Mouse (Mus musculus) frontal cortex, postnatal 14 days (tissue): ENCODE measurements around the gene Midn.
"Not testable (repeated sequence)": the region's sequence is repeated elsewhere in the genome, so short reads cannot be mapped to it uniquely, and the experiment has no call there.

Experiments
- DNase-seq, 2 experiments: peaks; one replicate each; pipeline ENCODE4 v3.0.0; 2022; ENCODE audit warnings: low spot score in 2 of 2

Gene Midn

DNA sequence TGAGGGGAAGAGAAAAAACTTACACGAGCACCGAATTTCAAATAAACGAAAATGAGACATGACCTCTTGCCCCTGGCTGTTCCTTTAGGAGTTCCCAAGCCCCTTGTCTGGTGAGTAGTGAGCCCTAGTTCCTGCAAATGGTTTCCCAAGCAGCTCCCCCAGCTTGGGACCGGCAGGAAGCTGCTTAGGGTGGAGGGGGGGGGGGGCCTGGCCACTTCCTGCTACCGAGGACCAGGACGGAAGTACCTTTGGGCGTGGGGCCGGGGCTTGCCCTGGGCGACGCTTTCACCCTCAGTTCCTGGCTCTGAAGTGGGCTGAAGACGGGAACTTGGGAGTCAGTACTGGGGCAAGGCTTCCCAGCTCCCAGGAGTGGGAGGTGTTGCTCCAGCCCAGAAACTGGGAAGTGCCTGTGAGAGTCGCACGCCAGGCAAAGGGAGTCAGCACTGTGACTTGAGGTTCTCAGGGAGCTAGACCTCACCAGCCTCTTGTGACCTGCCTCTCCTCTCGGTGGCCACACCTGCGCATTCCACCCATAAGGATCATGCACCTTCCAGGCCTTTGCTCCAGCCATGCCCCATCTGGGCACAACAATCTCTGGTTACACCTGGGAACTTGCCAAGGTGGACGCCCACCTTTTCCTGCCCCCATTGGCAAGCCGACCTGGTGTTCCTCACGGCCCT, 10.4 kb downstream of the Midn start:
- no peak for DNase-seq

DNA sequence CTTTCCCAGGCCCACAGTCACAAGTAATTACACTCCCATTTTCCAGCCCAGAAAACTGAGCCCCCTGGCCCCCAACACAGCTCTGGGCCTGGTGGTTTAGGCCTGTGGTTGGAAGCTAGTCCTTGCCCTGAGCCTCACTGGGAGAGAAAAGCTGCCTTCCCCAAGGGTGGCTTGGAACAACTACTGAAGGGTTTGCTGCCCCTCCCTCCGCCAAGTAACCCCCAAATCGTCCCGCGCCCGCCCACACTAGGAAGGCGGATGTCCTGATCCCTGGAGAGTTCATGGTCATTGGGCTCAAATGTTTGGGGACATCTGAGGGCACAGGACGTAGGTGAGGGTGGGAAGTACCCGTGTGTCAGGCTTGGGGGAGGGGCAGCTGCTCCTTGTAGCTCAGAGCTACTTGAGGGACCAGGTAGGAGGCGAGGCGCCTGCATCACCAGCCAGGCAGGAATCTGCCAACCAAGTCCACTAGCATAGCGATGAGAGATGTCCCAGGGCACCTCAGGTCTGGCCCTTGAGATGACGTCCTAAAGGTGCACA, 11.0 kb downstream of the Midn start:
- DNase-seq: no peak

DNA sequence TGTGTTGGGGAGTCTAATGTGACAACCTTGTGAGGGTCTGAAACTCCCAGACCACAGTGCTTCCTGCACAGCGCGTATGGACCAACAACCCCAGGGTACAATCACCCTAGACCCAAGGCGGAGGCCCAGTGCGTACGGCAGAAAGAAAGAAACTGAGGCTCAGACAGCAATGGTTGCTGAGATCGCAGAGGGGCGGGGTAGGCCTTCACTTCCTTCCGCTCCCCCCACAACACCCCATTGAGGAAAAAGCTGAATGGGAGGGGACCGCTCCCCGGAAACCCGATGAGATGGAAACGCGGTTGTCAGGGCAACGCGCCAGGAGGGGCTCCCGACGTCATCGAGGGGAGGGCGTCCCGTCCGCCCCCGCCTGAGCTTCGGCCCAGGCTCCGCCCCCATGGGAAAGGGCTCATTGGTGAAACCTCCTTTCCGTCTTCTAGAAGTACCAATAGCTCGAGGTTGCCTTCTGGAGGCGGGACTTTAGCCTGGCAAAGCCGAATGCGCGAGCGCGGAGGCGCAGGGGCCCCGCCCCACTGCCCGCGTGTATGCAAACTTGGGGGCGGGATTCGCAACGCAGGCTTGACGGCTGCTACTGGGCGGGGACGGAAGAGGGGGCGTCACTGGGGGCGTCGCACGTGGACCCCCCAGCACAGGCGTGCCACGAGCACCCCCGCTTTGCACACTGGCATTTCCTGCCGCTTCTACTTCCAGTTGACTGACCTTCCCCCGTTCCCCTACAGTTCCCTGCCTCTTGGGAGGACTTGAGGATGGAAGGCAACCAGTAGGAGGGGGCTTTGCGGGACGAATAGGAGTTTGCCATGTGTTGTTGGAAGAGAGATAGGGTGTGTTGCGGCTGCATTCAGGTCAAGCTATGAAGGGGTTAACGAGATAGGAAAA, 11.7 kb downstream of the Midn start:
- peak; percentile 98 to 100 for DNase-seq

DNA sequence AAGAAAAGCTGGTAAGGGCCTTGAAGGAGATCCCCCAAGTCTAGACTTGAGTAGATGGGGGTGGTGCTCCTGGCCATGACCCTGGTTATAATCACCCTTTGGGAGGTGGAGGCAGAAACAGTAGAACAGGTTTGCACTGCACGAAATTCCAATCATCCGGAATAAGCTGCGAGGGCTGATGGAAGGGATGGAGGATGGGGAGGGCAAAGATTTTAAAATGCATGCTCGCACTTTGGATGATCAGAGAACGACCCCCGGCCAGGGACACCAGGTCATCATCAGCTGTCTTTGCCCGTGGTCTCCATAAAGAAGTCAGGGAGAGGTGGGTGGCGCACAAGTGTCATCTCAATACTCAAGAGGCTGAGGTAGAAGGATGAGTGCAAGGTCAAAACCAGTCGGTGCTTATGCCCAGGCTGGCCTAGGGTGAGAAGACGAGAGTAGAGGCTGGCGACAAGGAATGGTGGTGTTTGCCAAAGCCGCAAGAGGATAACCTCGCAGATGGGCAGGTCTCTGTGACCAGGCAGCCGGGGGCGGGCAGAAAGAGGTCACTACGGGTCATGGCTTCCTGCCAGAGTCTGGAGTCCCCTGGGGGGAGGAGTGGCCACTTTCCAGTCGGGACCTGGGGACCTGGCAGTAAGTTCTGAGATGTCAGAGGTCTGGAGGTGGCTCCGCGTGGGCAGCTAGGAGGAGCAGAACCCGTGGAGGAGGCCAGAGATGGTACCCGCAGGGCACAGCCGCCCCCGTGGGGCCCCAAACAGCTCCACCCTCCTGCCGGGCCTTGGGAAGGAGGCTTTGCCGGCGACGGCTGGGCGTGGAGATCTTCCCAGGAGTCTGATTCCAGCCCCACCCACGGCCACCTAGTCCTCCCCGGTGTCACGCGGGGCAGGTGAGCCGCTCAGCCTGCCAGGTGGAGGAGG, 12.6 kb downstream of the Midn start:
- peak in 1 of 2 experiments; percentile 69 for DNase-seq

DNA sequence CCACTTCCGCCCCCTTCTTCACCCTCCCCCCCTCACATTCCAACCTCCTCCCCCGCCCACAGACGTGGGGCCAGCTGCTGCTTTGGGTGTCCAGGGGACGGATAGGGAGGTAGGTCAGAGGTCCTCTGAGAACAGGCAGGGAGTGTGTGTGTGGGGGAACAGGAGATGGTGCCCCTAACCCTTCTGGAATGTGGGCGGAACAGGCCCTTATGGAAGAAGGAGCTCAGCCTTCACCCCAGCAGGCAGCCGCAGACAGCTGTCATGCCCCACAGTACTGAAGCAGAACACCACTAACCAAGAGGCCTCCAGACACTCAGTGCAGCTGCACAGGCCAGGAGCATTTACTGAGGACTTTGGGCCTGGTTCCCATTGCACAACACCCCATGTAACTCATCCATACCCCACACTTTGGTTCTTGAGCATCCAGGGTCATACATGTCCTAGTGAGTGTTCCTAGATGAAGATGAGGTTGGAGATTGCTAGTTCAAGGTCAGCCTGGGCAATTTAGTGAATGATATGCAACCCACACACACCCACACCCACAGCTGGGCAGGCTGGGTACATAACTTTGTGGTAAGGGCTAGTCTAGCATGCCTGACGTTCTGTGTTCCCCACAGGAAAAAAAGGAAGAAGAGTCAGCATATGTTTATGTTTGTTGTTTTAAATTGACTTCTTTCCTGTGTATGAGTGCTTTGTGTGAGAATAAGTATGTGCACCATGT, 13.6 kb downstream of the Midn start:
- DNase-seq: no peak

DNA sequence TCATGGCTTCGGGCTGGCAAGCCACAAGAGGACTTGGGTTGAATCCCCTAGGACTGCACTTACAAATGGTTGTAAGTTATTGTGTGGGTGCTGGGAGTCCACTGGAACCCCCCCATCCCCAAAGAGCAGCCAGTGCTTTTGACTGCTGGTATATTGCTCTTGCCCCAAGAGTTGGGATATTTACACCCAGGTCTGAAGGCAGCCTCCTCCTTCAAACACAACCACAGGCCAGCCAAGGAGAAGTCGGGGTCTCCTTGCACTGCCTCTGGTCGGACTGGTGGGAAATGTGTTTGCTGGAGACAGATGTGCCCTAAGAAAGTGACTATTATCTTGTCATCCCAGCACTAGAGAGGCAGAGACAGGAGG, 14.2 kb downstream of the Midn start:
- no peak for DNase-seq

DNA sequence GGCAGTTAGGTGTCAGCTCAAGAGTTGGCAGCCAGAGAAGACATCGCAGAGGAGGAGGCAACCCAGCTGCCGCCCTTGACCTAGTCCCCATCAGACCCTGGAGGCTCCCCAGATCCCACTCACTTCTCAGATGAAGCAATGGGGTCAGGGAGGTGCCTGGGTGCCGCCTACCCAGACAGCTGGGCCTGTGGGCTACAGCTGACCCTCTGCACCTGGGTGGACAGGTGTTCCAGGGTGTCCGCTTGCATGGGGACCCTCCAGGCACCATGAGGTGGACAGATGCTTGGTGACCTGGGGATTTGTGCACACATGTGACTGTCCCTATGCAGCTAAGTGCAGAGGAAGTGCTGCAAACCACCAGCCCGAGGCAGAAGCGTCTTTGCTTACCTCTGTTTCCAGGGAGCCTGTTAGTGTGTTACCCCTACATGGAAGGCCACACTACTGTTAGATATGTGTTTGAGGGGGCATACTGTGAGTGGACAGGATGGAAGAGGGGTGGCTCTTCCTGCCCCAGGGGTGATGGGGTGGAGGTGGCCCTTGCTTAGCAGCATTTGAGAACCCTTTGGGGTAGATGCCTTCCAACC, 14.7 kb downstream of the Midn start:
- no peak for DNase-seq

DNA sequence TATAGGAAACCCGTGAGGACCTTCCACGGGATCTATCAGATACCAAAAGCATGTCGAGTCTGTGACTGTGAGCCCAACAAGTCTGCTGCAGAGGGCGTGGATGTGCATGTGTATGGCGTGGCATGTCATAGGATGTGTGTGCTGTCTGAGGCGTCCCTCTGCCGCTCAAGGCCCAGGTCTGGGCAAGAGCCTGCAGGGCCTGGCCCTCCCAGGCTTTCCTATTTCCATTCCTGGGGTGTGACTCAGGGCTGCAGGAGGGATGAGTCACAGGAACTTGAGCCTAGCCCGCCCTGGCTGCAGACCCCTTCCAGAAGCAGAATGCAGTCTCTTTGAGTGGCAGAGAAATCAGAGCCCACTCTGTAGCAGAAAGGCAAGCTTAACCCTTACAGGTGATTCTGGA, 15.6 kb downstream of the Midn start:
- DNase-seq: no peak

DNA sequence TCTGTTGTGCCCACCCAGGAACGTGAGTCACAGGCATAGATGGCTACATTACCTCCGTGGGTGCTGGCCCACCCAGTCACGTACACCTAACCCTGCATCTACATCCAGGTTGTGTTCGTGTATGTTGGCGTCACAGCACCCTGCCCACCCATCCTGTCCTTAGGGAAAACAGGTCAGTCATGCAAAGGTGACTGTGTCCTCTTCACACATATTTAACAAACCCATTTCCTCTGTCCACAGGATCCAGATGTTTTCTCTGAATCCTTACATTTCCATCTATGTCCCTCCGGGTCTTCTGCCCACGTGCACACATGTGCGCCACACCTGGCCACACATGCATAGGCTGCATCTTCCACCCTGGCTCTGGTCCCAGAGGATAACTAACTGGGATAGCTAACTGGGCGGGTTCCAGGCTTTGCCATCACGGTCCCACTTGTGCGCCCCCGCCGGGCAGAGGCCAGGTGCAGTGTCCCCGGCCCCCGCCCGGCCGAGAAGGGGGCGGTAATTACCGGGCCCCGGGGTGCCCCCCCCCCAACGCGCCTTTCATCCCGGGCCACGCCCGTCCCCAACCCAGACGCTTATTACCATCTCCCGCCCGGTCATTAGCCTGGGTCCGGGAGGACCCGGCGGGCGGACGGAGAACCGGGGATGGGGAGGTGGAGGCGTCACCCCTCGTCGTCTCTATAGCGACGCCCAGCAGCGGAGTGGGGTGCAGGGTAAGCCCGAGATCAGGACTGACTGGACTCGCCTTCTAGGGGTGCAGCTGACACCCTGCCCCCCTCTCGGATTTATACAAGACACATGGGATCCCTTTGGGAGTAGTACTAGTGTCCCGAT, 16.3 kb downstream of the Midn start:
- DNase-seq: no peak

DNA sequence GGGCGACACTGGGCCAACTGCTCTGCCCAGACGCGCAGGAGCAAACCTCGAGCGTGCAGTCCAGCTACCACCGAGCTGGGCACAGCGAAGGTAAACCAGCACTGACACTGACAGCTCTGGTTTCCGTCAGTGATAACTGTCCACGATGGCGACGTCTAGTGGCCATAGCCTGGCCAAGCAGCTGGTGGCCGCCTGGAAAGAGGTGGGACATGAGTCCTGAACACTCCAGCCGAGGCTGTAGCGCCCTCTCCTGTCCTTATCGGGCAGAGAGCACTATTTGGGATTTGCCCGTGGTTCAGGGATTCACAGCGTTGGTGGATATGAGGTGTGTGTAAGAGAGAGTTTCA, 16.9 kb downstream of the Midn start:
- DNase-seq: peak; percentile 95 to 96

DNA sequence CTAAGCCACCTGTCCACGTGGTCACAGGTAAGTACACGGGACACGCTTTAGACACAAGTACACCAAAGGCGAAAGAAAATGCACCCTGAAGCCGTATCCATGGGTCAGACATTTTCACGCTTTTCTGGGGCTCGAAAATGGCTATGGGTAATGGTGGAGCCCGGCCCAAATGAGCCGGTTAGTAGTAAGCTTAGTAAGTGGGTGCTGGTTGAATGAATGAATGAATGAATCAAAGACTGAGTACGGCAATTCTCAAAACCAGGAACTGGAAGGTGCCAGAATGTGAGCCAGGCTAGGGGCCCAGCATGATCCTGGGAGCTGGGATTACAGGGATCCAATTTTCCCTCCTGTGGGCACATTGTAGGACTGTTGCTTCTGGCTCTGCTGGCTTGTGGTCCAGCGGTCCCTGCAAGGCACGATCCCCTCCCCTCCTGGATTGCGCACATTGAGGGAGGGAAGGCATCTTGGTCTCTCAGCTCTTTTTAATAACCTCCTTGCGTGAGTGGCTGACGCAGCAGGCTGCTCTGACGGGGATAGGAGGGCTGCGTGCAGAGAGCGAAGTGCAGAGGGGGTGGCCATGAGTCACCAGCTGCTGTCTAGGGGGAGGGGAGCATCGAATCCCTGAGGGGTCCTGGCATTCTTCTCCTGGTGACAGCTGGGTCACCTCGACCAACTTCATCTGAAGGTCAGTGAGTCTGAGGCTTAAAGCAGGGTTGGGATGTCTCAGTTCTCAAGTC, 17.5 kb downstream of the Midn start, which contains the start of gene Cirbp:
Cirbp (plus strand) TSS at position 594 of the 737 bp plus-strand sequence.
- DNase-seq: no peak

DNA sequence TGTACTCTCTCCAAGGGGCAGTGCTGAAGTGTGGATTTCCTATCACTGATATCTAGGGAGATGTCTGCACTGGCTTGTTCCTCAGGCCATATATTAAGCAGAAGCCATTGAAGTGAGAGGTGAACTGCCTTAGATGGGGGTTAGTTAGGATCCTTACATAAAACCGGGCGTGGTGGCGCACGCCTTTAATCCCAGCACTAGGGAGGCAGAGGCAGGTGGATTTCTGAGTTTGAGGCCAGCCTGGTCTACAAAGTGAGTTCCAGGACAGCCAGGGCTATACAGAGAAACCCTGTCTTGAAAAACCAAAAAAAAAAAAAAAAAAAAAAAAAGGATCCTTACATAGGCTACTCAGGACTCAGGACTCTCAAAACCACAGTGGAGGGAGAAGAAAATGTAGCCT, 18.1 kb downstream of the Midn start:
- not testable (repeated sequence) for DNase-seq

DNA sequence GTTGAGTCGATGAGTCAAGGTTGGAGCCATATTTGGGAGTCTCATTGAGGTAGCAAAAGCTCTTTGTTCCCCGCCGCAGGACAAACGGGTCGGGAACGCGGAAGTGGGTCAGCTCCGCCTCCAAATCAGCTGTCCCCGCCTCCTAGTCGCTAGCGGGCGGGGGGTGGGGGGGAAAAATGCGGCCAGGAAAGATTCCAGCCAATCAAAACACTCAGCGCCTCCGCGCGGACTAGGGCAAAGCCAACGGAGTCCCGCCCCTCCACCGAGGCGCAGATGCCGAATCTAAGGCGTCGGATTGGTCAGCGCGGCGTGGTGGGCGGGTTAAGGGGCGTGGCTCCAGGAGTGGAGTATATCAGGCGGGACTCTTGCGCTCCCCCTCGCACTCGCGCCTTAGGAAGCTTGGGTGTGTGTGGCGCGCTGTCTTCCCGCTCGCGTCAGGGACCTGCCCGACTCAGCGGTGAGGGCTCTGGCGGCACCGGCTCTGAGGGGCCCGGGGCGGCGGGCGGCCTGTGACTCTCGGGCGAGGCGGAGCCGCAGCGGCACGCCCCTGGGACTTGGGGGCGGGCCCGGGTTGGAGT, 19.5 kb downstream of the Midn start:
- peak; percentile 96 to 99 for DNase-seq

DNA sequence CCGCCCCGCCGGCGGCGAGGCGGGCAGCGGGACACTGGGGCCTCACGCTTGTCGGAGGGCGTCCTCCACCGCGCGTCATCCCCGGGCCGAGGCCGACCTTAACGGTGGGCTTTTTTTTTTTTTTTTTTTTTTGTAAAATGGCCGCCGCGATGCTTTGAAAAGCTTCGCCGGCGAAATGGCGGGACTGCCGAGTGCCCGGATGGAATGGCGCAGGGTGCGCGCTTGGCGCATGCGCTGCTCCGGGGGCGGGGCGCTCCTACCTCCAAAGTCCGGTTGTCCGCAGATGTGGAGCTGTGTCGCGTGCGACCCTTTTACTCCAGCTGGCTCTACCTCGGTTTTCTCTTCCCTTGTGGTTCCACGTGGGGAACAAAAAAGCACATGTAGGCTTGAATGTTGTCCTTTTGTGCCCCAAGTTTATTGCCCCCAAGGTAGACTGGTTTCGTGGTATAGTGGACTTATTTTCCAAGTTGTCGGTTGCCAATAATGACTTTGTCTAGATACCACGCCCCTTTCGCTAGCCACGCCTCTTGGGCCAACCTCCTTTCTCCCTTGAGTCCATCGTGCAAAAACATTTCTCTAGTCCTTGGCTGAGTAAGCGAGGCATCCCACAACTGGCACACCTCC, 20.1 kb downstream of the Midn start:
- peak; percentile 82 to 87 for DNase-seq

DNA sequence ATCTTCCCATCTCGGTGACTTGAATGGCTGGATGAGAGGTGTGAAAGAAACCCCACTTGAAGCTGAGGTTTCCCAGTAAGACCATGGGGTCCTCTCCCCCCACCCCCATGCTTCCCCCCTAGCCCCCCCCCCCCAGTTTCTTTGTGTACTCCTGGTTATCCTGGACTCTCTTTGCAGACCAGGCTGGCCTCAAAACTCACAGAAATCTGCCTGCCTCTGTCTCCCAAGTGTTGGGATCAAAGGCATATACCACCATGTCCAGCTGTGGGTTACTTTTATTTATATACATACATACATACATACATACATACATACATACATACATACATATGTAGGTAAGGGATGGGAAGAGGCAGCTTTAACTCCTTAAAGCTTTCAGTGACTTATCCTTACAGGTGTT, 21.0 kb downstream of the Midn start:
- no peak for DNase-seq

DNA sequence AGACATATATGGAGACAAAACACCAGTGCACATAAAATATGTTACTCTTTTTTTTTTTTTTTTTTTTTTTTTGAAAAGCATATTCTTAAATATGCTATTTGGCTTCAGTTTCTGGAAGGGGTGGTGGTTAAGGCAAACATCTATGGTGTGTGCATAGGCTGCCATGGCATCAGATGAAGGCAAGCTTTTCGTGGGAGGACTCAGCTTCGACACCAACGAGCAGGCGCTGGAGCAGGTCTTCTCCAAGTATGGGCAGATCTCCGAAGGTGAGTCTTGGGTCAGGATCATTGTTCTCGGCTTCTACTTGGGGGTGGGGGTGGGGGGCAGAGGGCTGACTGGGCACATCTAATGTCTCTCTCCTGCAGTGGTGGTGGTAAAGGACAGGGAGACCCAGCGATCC, 21.6 kb downstream of the Midn start:
- DNase-seq: no peak

DNA sequence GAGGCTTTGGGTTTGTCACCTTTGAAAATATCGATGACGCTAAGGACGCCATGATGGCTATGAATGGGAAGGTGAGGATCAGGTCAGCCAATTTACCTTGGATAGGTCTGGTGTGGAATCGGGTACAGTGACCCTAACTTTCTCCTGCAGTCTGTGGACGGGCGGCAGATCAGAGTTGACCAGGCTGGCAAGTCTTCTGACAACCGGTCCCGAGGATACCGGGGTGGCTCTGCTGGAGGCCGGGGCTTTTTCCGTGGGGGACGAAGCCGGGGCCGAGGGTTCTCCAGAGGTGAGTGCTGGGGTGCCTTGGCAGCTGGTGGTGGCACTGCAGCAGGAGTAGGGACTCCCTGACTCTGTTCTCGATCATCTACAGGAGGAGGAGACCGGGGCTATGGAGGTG, 22.0 kb downstream of the Midn start:
- no peak for DNase-seq

DNA sequence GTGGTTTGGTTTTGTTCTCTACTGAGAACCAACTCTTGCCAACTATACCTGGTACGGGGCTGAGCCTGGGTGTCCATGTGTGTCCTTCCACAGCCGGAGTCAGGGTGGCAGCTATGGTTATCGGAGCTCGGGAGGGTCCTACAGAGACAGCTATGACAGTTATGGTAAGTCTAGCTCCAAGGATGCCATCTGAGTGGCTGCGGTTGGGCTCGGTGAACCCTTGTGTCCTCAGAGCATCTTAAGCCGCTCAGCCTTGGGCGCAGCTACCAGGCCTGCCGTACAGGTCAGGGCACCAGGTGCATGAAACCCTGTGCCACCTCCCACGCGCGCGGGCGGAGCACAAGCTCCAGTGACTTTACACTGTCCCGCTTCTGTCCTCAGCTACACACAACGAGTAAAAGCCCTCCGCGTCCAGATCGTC, 22.5 kb downstream of the Midn start:
- DNase-seq: no peak
